Mouse (Mus musculus) myocyte (in vitro differentiated cells): ENCODE measurements around the gene Ppp3ca.

ENCODE experiments used
- CEBPB ChIP-seq: IDR thresholded peaks from 2 replicates; pipeline ENCODE4 v1.6.1; 2011; ENCODE audit warnings: mild to moderate bottlenecking, moderate library complexity; ENCODE audit not compliant: poor library complexity, insufficient read depth, severe bottlenecking
- MAX ChIP-seq: IDR thresholded peaks from one replicate; pipeline ENCODE4 v1.6.1; 2011; ENCODE audit warnings: low read depth, mild to moderate bottlenecking, control low read depth
- POLR2A ChIP-seq: IDR thresholded peaks from one replicate; pipeline ENCODE4 v1.6.1; 2011; ENCODE audit warnings: low read depth, mild to moderate bottlenecking, control low read depth, moderate library complexity; ENCODE audit not compliant: insufficient read length
- SRF ChIP-seq: IDR thresholded peaks from one replicate; pipeline ENCODE4 v1.6.1; 2011; ENCODE audit warnings: low read depth; ENCODE audit not compliant: control insufficient read depth, insufficient read length

DNA sequence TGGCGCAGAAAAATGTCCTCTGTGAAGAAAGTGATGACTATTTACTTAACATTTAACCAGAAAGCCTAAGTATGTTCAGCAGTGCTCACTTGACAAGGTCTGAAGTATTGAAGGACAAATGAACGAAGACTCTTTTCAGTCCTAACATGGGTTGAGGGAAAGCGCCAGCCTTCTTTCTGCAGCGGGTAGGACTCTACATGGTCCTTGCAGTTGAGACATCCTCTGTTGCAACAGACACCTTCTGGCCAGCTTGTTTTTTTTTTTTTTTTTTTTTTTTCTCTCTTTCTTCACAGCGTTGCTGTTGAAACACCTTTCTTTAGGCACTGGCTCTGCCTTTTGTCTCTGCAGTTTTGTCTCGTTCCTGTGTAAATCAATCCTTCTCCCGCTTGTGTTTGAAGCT, 22.1 kb downstream of the Ppp3ca start:
- TF ChIP-seq POLR2A (no peak), CEBPB (no peak), MAX (no peak), SRF (no peak)
